8 mouse cellular contexts compared by ENCODE assay signal in the genomic region with DNA sequence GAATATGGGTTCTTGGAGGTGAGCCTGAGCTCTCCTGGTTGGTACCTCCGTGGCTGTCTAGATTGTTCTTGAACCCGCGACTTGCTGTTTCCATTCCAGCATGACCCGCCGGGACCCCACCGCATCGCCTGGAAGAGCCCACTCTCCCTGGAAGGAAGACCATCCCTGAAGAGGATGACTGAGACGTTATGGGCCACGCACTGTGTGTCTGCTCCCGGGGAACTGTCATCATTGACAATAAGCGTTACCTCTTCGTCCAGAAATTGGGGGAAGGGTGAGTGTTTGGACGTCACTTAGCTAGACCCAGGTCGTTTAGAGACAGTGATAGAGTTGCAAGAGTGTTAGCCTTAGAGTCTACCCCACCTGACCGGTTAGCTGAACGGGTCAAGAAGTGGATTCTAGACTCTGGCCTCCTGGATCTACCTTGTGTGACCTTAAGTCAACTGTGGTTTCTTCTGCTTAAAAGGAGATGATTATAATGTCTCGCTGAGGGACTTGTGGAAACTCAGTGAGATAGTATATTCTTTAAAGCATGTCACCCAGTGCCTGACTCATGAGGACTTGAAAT. TPM values are rescaled to one million over a fixed set of nuclear protein-coding genes. Genes with fewer than 3 reads are reported as not detected.
A peak's percentile ranks its signal among the peaks of the same experiment; 100 is the strongest.
DNase-seq lines count a peak whose midpoint lies in the region; ATAC-seq and TF ChIP-seq lines count a peak whose summit lies in the region.

No protein-coding gene starts in this region.

- in situ Hi-C loops in ES-E14 (cut with MboI; ENCODE audit: low sequenced_read_pairs in 2 of 2, unreplicated experiment in 2 of 2), result no loop called here

- no peaks in the 10 kb centered on the region for H3K9me3 ChIP-seq in heart, embryonic 14.5 days (ENCODE audit: control insufficient read depth, low read length)
- H3K9me3 ChIP-seq in ES-E14 (ENCODE audit: control insufficient read depth, insufficient read depth, low read depth, low read length), result no peaks in the 10 kb centered on the region
- no peaks in the 10 kb centered on the region for H3K9me3 ChIP-seq in forebrain, postnatal 0 days (ENCODE audit: low read length)
- H3K9me3 ChIP-seq in liver, embryonic 16.5 days (replicated peaks; ENCODE audit: control insufficient read depth, low read length), result no peaks in the 10 kb centered on the region

- ATAC-seq in heart, embryonic 14.5 days (ENCODE audit: insufficient number of reproducible peaks, insufficient read depth, low FRiP score, low read depth), result no peak
- ATAC-seq in forebrain, postnatal 0 days, result no peak; the same call in 1 of the 2 replicates
- no peak for ATAC-seq in liver, embryonic 16.5 days (ENCODE audit: low read depth)

- intact Hi-C loops in heart, postnatal 36 days (cut with DNase I), result loop anchor here (5.0 kb wide), 1 partner anchor 106 kb away; a partner anchor contains a TSS

- H3K9ac ChIP-seq in heart, embryonic 14.5 days (ENCODE audit: low read length), result peak overlapping the region; percentile 97
- peak overlapping the region; percentile 87 for H3K9ac ChIP-seq in ES-E14 (ENCODE audit: insufficient read depth, low read depth, low read length, poor library complexity, severe bottlenecking)
- peak overlapping the region; percentile 89 for H3K9ac ChIP-seq in forebrain, postnatal 0 days
- H3K9ac ChIP-seq in liver, embryonic 16.5 days (ENCODE audit: low read depth, low read length), result peak overlapping the region; percentile 94

- peaks cover 6% of the 10 kb centered on the region; the same call in 1 of the 2 replicates for H3K27me3 ChIP-seq in heart, embryonic 14.5 days (ENCODE audit: control insufficient read depth, insufficient read depth, low read length)
- H3K27me3 ChIP-seq in forebrain, postnatal 0 days (ENCODE audit: insufficient read depth, low read length), result no peaks in the 10 kb centered on the region
- H3K27me3 ChIP-seq in liver, embryonic 16.5 days (ENCODE audit: control insufficient read depth, insufficient read depth, low read depth, low read length), result no peaks in the 10 kb centered on the region

- no peak for DNase-seq in heart, postnatal 36 days
- no peak for DNase-seq in ES-E14 (ENCODE audit: low read depth, low spot score)
- no peak for DNase-seq in forebrain, postnatal 0 days
- no peak for DNase-seq in Muller cell, postnatal 12 days (ENCODE audit: inconsistent ontology term)
- DNase-seq in layer of hippocampus, postnatal 25 days (ENCODE audit: extremely low spot score in 1 of 2, low spot score in 1 of 2), result no peak
- DNase-seq in lung, postnatal 36 days, result no peak

- peak overlapping the region; percentile 93 for H3K4me2 ChIP-seq in heart, embryonic 14.5 days (ENCODE audit: low read length)
- peak overlapping the region; percentile 74 for H3K4me2 ChIP-seq in forebrain, postnatal 0 days (ENCODE audit: low read depth)
- peak overlapping the region; percentile 97 for H3K4me2 ChIP-seq in liver, embryonic 16.5 days (ENCODE audit: low read depth, low read length)

- peak overlapping the region; percentile 71 to 97 for H3K4me3 ChIP-seq in heart, embryonic 14.5 days (ENCODE audit: control insufficient read depth in 1 of 2, insufficient read depth in 1 of 2, low read depth in 1 of 2, low read length in 2 of 2)
- H3K4me3 ChIP-seq in ES-E14 (ENCODE audit: insufficient read depth in 1 of 2, low read depth in 1 of 2, low read length in 2 of 2, poor library complexity in 1 of 2, severe bottlenecking in 1 of 2), result peak overlapping the region; percentile 74 to 90
- H3K4me3 ChIP-seq in forebrain, postnatal 0 days (ENCODE audit: low read depth, low read length), result peak overlapping the region; percentile 84
- peak overlapping the region; percentile 97 for H3K4me3 ChIP-seq in liver, embryonic 16.5 days (ENCODE audit: low read depth, low read length)

- H3K27ac ChIP-seq in heart, embryonic 14.5 days (replicated peaks in 1 of 2; ENCODE audit: control insufficient read depth in 1 of 2, insufficient read depth in 1 of 2, low read depth in 2 of 2, low read length in 2 of 2), result peak overlapping the region in 1 of 2 experiments; percentile 15; a peak in 2 of 4 replicates
- H3K27ac ChIP-seq in ES-E14 (ENCODE audit: insufficient read depth, low read depth, low read length, poor library complexity, severe bottlenecking), result no peak overlapping the region
- peak overlapping the region; percentile 62; the same call in 1 of the 2 replicates for H3K27ac ChIP-seq in forebrain, postnatal 0 days (ENCODE audit: low read depth, low read length)
- H3K27ac ChIP-seq in liver, embryonic 16.5 days (ENCODE audit: low read length), result peak overlapping the region; percentile 97

- peaks cover 10 to 16% of the 10 kb centered on the region in 2 experiments; a peak in 3 of 4 replicates for H3K4me1 ChIP-seq in heart, embryonic 14.5 days (ENCODE audit: control insufficient read depth in 2 of 2, insufficient read depth in 2 of 2, low read length in 2 of 2)
- H3K4me1 ChIP-seq in ES-E14 (ENCODE audit: control insufficient read depth in 2 of 2, insufficient read depth in 2 of 2, low read length in 2 of 2, poor library complexity in 1 of 2), result peaks cover 8 to 16% of the 10 kb centered on the region in 2 experiments
- peaks cover 18% of the 10 kb centered on the region; the same call in 1 of the 2 replicates for H3K4me1 ChIP-seq in forebrain, postnatal 0 days (ENCODE audit: insufficient read depth)
- peaks cover 71% of the 10 kb centered on the region for H3K4me1 ChIP-seq in liver, embryonic 16.5 days (ENCODE audit: control insufficient read depth, low read depth, low read length)

- peaks cover 45% of the 10 kb centered on the region for H3K36me3 ChIP-seq in heart, embryonic 14.5 days (ENCODE audit: control insufficient read depth, insufficient read depth, low read length)
- peaks cover 35% of the 10 kb centered on the region for H3K36me3 ChIP-seq in ES-E14 (ENCODE audit: control insufficient read depth, insufficient read depth, low read length, poor library complexity, severe bottlenecking)
- peaks cover 38% of the 10 kb centered on the region for H3K36me3 ChIP-seq in forebrain, postnatal 0 days (ENCODE audit: insufficient read depth)
- peaks cover 35% of the 10 kb centered on the region for H3K36me3 ChIP-seq in liver, embryonic 16.5 days (ENCODE audit: control insufficient read depth, insufficient read depth)

- 10% methylated on average over 17 of the region's 17 CpGs for WGBS in heart, embryonic 14.5 days
- 16% methylated on average over 17 of the region's 17 CpGs for WGBS in forebrain, postnatal 0 days
- WGBS in liver, embryonic 16.5 days (ENCODE audit: insufficient replicate concordance), result 6% methylated on average over 17 of the region's 17 CpGs

- TF ChIP-seq CTCF in forebrain, postnatal 0 days (IDR thresholded peaks at IDR 0.05; ENCODE audit: low read depth), result no peak

TF ChIP-seq in ES-E14, 5 proteins besides CTCF, POLR2A, EP300 and RAD21:
- no peak for TF ChIP-seq ZC3H11A (IDR thresholded peaks at IDR 0.05; ENCODE audit: borderline replicate concordance, low read depth, low read length)
- TF ChIP-seq CHD2 (IDR thresholded peaks at IDR 0.05; ENCODE audit: low read depth, low read length), result no peak
- TF ChIP-seq HCFC1 (IDR thresholded peaks at IDR 0.05; ENCODE audit: borderline replicate concordance, insufficient read depth, low read length), result no peak
- TF ChIP-seq MAFK (IDR thresholded peaks at IDR 0.05; ENCODE audit: insufficient read depth, low read depth, low read length), result no peak
- TF ChIP-seq ZNF384 (IDR thresholded peaks at IDR 0.05; ENCODE audit: low read depth, low read length), result no peak

RNA-seq across cellular contexts. Expression of a gene that starts 0.6 kb away (rescaled TPM):
- 81.9 and 86.2 TPM in 2 replicates for polyA plus RNA-seq in heart, embryonic 14.5 days (2014; fragmentation: Nextera tagmentation; extraction: Ambion mirVana)
- 10 to 100 TPM; 38.1 to 41.0 TPM for total RNA-seq in heart, postnatal 36 days (2021)
- 63.6 and 103 TPM in 2 replicates for total RNA-seq in ES-E14 (2012; rRNA removed)
- total RNA-seq in forebrain, postnatal 0 days (2014; rRNA removed), result 102 and 109 TPM in 2 replicates
- polyA plus RNA-seq in forebrain, postnatal 0 days (2015; fragmentation: Nextera tagmentation; extraction: Ambion mirVana), result 95.6 and 102 TPM in 2 replicates
- polyA plus RNA-seq in liver, embryonic 16.5 days (2015; fragmentation: Nextera tagmentation; extraction: Ambion mirVana), result 73.3 and 73.4 TPM in 2 replicates
- total RNA-seq in layer of hippocampus, postnatal 25 days (2021), result 10 to 100 TPM; 88.3 to 92.4 TPM

RNA-seq across cellular contexts. Expression of a gene that starts 0.6 kb away (rescaled TPM):
- polyA plus RNA-seq in heart, embryonic 14.5 days (2014; fragmentation: Nextera tagmentation; extraction: Ambion mirVana), result 7.2 and 8.4 TPM in 2 replicates
- total RNA-seq in heart, postnatal 36 days (2021), result 1 to 10 TPM; 2.5 to 4.0 TPM
- 5.8 and 7.6 TPM in 2 replicates for total RNA-seq in ES-E14 (2012; rRNA removed)
- 15.0 and 18.5 TPM in 2 replicates for total RNA-seq in forebrain, postnatal 0 days (2014; rRNA removed)
- 10.3 and 12.4 TPM in 2 replicates for polyA plus RNA-seq in forebrain, postnatal 0 days (2015; fragmentation: Nextera tagmentation; extraction: Ambion mirVana)
- polyA plus RNA-seq in liver, embryonic 16.5 days (2015; fragmentation: Nextera tagmentation; extraction: Ambion mirVana), result 3.7 and 3.9 TPM in 2 replicates
- 10 to 100 TPM; 12.6 to 14.4 TPM for total RNA-seq in layer of hippocampus, postnatal 25 days (2021)

RNA-seq across cellular contexts. Expression of a gene that starts 8.4 kb away (rescaled TPM):
- polyA plus RNA-seq in heart, embryonic 14.5 days (2014; fragmentation: Nextera tagmentation; extraction: Ambion mirVana), result 24.6 and 34.3 TPM in 2 replicates
- total RNA-seq in heart, postnatal 36 days (2021), result 100 to 1,000 TPM; 778 to 837 TPM
- 110 and 124 TPM in 2 replicates for total RNA-seq in ES-E14 (2012; rRNA removed)
- 54.8 and 58.5 TPM in 2 replicates for total RNA-seq in forebrain, postnatal 0 days (2014; rRNA removed)
- polyA plus RNA-seq in forebrain, postnatal 0 days (2015; fragmentation: Nextera tagmentation; extraction: Ambion mirVana), result 76.9 and 87.1 TPM in 2 replicates
- polyA plus RNA-seq in liver, embryonic 16.5 days (2015; fragmentation: Nextera tagmentation; extraction: Ambion mirVana), result 336 and 355 TPM in 2 replicates
- total RNA-seq in layer of hippocampus, postnatal 25 days (2021), result 100 to 1,000 TPM; 560 to 573 TPM

RNA-seq across cellular contexts. Expression of a gene that starts 19.2 kb away (rescaled TPM):
- 24.7 and 29.2 TPM in 2 replicates for polyA plus RNA-seq in heart, embryonic 14.5 days (2014; fragmentation: Nextera tagmentation; extraction: Ambion mirVana)
- 10 to 100 TPM; 73.8 to 76.3 TPM for total RNA-seq in heart, postnatal 36 days (2021)
- 17.2 and 24.4 TPM in 2 replicates for total RNA-seq in ES-E14 (2012; rRNA removed)
- 53.2 and 76.1 TPM in 2 replicates for total RNA-seq in forebrain, postnatal 0 days (2014; rRNA removed)
- polyA plus RNA-seq in forebrain, postnatal 0 days (2015; fragmentation: Nextera tagmentation; extraction: Ambion mirVana), result 47.2 and 57.9 TPM in 2 replicates
- polyA plus RNA-seq in liver, embryonic 16.5 days (2015; fragmentation: Nextera tagmentation; extraction: Ambion mirVana), result 26.5 and 28.5 TPM in 2 replicates
- 100 to 1,000 TPM; 119 to 121 TPM for total RNA-seq in layer of hippocampus, postnatal 25 days (2021)

RNA-seq across cellular contexts. Expression of a gene that starts 19.3 kb away (rescaled TPM):
- polyA plus RNA-seq in heart, embryonic 14.5 days (2014; fragmentation: Nextera tagmentation; extraction: Ambion mirVana), result 19.8 and 21.0 TPM in 2 replicates
- total RNA-seq in heart, postnatal 36 days (2021), result 10 to 100 TPM; 13.3 to 13.5 TPM
- 23.0 and 42.5 TPM in 2 replicates for total RNA-seq in ES-E14 (2012; rRNA removed)
- 17.9 and 22.2 TPM in 2 replicates for total RNA-seq in forebrain, postnatal 0 days (2014; rRNA removed)
- polyA plus RNA-seq in forebrain, postnatal 0 days (2015; fragmentation: Nextera tagmentation; extraction: Ambion mirVana), result 12.5 and 13.5 TPM in 2 replicates
- 9.2 and 12.0 TPM in 2 replicates for polyA plus RNA-seq in liver, embryonic 16.5 days (2015; fragmentation: Nextera tagmentation; extraction: Ambion mirVana)
- total RNA-seq in layer of hippocampus, postnatal 25 days (2021), result 10 to 100 TPM; 19.4 to 24.0 TPM
